Mouse (Mus musculus): ENCODE results near the gene Pramef20. TPM values are rescaled to one million over a fixed set of nuclear protein-coding genes. Genes with fewer than 3 reads are reported as not detected.
"Not testable (repeated sequence)": the region's sequence is repeated elsewhere in the genome, so short reads cannot be mapped to it uniquely, and the experiment has no call there.

The Pramef20 gene
- polyA plus RNA-seq, 1 experiment from 2014 or later = not detected

DNA sequence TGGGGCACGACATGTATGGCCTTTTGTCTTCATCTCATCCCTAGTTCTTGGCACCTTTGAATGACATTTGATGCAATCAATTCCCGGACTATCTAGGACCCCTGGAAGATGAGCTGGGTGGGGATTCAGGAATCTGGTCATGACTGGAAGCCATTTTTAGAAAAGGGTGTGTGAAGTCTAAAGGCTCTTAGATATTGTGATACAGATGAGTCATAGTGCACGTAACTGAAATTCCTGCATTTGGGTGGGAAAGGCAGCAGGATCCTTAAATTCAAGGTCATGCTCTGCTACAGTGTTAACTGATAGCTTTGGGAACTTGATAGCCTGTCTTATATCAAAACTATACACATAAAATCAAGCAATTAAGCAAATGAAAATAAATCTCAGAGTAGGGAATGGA is 41.9 kb downstream of the Pramef20 start:
- not testable (repeated sequence) for H3K36me3 ChIP-seq (ENCODE audit: control insufficient read depth, insufficient read depth, low read length); H3K4me3 ChIP-seq (ENCODE audit: low read depth, low read length); H3K9ac ChIP-seq (ENCODE audit: low read length); H3K27ac ChIP-seq (ENCODE audit: low read depth, low read length); H3K4me1 ChIP-seq (replicated peaks; ENCODE audit: control insufficient read depth, insufficient read depth, low read length); H3K4me2 ChIP-seq (ENCODE audit: low read depth, low read length, severe bottlenecking); H3K9me3 ChIP-seq (ENCODE audit: control insufficient read depth, low read length); ATAC-seq (replicated peaks; ENCODE audit: low FRiP score); DNase-seq (ENCODE audit: low spot score); H3K27me3 ChIP-seq (ENCODE audit: control insufficient read depth, insufficient read depth, low read length)
- WGBS = 96% methylated on average over 2 of the region's 3 CpGs

DNA sequence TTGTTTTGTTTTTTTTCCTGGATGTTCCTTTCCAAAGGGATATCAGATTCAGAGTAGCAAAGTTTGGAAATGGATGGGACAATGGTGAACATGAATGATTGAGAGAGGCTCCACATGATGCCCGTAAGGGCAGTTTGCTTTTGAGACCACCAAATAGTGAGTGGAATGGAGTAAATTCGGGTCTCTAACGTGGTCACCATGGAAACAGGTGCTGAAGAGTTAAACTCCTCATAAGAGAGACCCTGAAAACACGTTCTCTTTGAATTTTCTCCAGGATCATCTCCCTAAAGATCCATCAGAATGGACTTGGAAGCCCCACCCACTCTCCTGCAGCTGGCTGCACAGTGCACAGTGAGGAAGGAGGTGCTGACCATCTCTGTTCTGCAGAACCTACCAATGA is 47.8 kb downstream of the Pramef20 start, which contains the start of gene Gm13128:
TSS of gene Gm13128 (plus strand) at position 301 of the 400 bp plus-strand sequence.
- H3K27ac ChIP-seq (ENCODE audit: low read depth, low read length); H3K9me3 ChIP-seq (ENCODE audit: control insufficient read depth, low read length); H3K27me3 ChIP-seq (ENCODE audit: control insufficient read depth, insufficient read depth, low read length); H3K9ac ChIP-seq (ENCODE audit: low read length); DNase-seq (ENCODE audit: low spot score); ATAC-seq (replicated peaks; ENCODE audit: low FRiP score); H3K36me3 ChIP-seq (ENCODE audit: control insufficient read depth, insufficient read depth, low read length); H3K4me2 ChIP-seq (ENCODE audit: low read depth, low read length, severe bottlenecking); H3K4me1 ChIP-seq (replicated peaks; ENCODE audit: control insufficient read depth, insufficient read depth, low read length); H3K4me3 ChIP-seq (ENCODE audit: low read depth, low read length): not testable (repeated sequence)
- WGBS = 83% methylated on average over 4 of the region's 4 CpGs

Other genes starting within 250 kb of the Pramef20 start
- not detected in 2 replicates for gene Oog3, start 215.3 kb downstream of the Pramef20 start, polyA plus RNA-seq (2014; fragmentation: Nextera tagmentation; extraction: Ambion mirVana)
- gene Oog2, start 187.2 kb downstream of the Pramef20 start, polyA plus RNA-seq (2014; fragmentation: Nextera tagmentation; extraction: Ambion mirVana) = not detected in 2 replicates
- gene C87977, start 164.6 kb downstream of the Pramef20 start, polyA plus RNA-seq (2014; fragmentation: Nextera tagmentation; extraction: Ambion mirVana) = not detected in 2 replicates
- not detected in 2 replicates for gene Pramel5, start 97.4 kb downstream of the Pramef20 start, polyA plus RNA-seq (2014; fragmentation: Nextera tagmentation; extraction: Ambion mirVana)
- gene Gm13128, start 47.7 kb downstream of the Pramef20 start, polyA plus RNA-seq (2014; fragmentation: Nextera tagmentation; extraction: Ambion mirVana) = not detected in 2 replicates
- gene Gm13119, start 20.0 kb downstream of the Pramef20 start, polyA plus RNA-seq (2014; fragmentation: Nextera tagmentation; extraction: Ambion mirVana) = not detected in 2 replicates
- gene Pramef12, start 30.5 kb upstream of the Pramef20 start, polyA plus RNA-seq (2014; fragmentation: Nextera tagmentation; extraction: Ambion mirVana) = not detected in 2 replicates
- gene 1700012P22Rik, start 60.8 kb upstream of the Pramef20 start, polyA plus RNA-seq (2014; fragmentation: Nextera tagmentation; extraction: Ambion mirVana) = not detected in 2 replicates
- not detected in 2 replicates for gene Gm9944, start 75.4 kb upstream of the Pramef20 start, polyA plus RNA-seq (2014; fragmentation: Nextera tagmentation; extraction: Ambion mirVana)
- gene Aadacl3, start 85.8 kb upstream of the Pramef20 start, polyA plus RNA-seq (2014; fragmentation: Nextera tagmentation; extraction: Ambion mirVana) = not detected in 2 replicates
- not detected in 2 replicates for gene 9430007A20Rik, start 141.9 kb upstream of the Pramef20 start, polyA plus RNA-seq (2014; fragmentation: Nextera tagmentation; extraction: Ambion mirVana)
- gene Gm13124, start 187.2 kb upstream of the Pramef20 start, polyA plus RNA-seq (2014; fragmentation: Nextera tagmentation; extraction: Ambion mirVana) = not detected in 2 replicates
- not detected in 2 replicates for gene Aadacl4, start 235.8 kb upstream of the Pramef20 start, polyA plus RNA-seq (2014; fragmentation: Nextera tagmentation; extraction: Ambion mirVana)